Mouse (Mus musculus) midbrain, embryonic 16.5 days (tissue): Measurements from ENCODE around the gene Pde4b. TPM values are rescaled to one million over a fixed set of nuclear protein-coding genes. Genes with fewer than 3 reads are reported as not detected.

ENCODE experiments used
- ATAC-seq: fragments of 200-750 bp; cut with Nextera tagmentation; 2 replicates; pipeline ENCODE4 v1.8.0; 2017; ENCODE audit warnings: moderate TSS enrichment
- H3K27ac ChIP-seq: fragments of 300-500 bp; sonication (generic); 2 replicates; pipeline ENCODE4 v1.5.1; 2014; ENCODE audit warnings: mild to moderate bottlenecking, low read length, mixed read lengths
- H3K27me3 ChIP-seq: fragments of 300-500 bp; sonication (generic); 2 replicates; pipeline ENCODE4 v1.6.1; 2014; ENCODE audit warnings: low read depth, low read length, mixed read lengths; ENCODE audit not compliant: control insufficient read depth, insufficient read depth
- H3K36me3 ChIP-seq: fragments of 300-500 bp; sonication (generic); 2 replicates; pipeline ENCODE4 v1.6.1; 2014; ENCODE audit warnings: mild to moderate bottlenecking, low read length, moderate library complexity, mixed read lengths; ENCODE audit not compliant: control insufficient read depth, insufficient read depth
- H3K4me1 ChIP-seq: fragments of 300-500 bp; sonication (generic); 2 replicates; pipeline ENCODE4 v1.6.1; 2014; ENCODE audit warnings: mild to moderate bottlenecking, low read length, mixed read lengths; ENCODE audit not compliant: control insufficient read depth, insufficient read depth
- H3K4me2 ChIP-seq: fragments of 300-500 bp; sonication (generic); 2 replicates; pipeline ENCODE4 v1.6.1; 2014; ENCODE audit warnings: mild to moderate bottlenecking, low read length, mixed read lengths
- H3K4me3 ChIP-seq: fragments of 300-500 bp; sonication (generic); 2 replicates; pipeline ENCODE4 v1.5.1; 2014; ENCODE audit warnings: low read depth, mild to moderate bottlenecking, low read length, moderate library complexity, mixed read lengths
- H3K9ac ChIP-seq: fragments of 300-500 bp; sonication (generic); 2 replicates; pipeline ENCODE4 v1.6.1; 2014; ENCODE audit warnings: low read depth, low read length, mixed read lengths
- H3K9me3 ChIP-seq: fragments of 300-500 bp; sonication (generic); replicated peaks from 2 replicates; pipeline ENCODE4 v1.6.1; 2014; ENCODE audit warnings: mild to moderate bottlenecking, low read length, mixed read lengths; ENCODE audit not compliant: control insufficient read depth, poor library complexity, severe bottlenecking
- WGBS: fragments of 180-500 bp; shearing (Covaris S2); extraction: QIAGEN DNeasy Blood & Tissue Kit; methylation state at CpG from one replicate; pipeline ENCODE4 v1.1.7; 2014; 5-methylcytosine and 5-hydroxymethylcytosine counted together
- polyA plus RNA-seq: library from polyadenylated mRNA; unstranded; fragments of >200 nt; fragmentation: Nextera tagmentation; extraction: Ambion mirVana; gene quantifications from 2 replicates; pipeline ENCODE4 v1.2.1, GENCODE M21; 2015

Pde4b gene
- polyA plus RNA-seq, 1 experiment from 2014 or later = 64.5 TPM

DNA sequence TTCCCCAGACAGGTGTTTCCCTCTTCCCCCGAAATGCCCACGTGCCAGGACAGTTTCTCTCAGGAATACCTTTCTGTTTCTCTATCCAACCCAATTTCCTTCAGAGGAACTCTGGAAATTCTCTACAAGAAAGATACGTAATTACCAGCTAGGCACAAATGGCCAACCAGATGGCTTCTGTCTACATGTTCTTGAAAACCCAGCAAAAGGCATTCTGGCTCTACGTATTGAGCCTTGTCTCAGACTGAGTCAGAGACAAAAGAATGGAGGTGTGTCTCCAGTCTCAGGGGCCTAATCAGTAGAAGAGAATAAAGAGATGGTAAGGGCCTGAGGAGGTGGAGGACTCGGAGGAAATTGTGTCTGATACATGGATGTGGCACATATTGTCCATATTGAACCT, 356.2 kb downstream of the Pde4b start:
- ATAC-seq = no peak
- Histone ChIP-seq H3K9me3 (no peaks in the 10 kb centered on the region), H3K9ac (no peak overlapping the region), H3K4me3 (no peak overlapping the region), H3K36me3 (no peaks in the 10 kb centered on the region), H3K27ac (no peak overlapping the region), H3K27me3 (no peaks in the 10 kb centered on the region), H3K4me1 (peaks cover 7% of the 10 kb centered on the region; the same call in 1 of the 2 replicates), H3K4me2 (no peak overlapping the region)
- 74% methylated on average over 5 of the region's 5 CpGs for WGBS

DNA sequence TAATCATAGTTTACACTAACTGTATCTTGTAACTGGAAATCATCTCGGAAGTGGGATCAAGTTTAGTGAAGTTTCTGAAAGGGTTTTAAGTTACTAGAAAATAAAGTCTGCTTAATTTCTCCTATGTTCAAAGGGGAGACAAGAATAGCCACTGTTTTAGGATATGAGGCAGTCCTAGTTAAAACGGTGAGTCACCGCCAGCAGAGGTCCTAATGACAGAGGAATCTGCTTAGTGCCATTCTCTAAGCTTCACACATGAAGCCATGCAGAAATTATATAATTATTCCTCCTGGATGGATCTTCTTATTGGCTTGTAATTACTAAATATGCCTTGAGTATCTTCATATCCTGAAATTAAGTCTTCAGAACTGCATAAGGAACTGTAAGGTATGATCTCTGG, 357.2 kb downstream of the Pde4b start:
- no peak for ATAC-seq
- no peak overlapping the region for H3K4me2 ChIP-seq
- 53% methylated on average over 3 of the region's 3 CpGs for WGBS
- no peaks in the 10 kb centered on the region for H3K9me3 ChIP-seq
- peaks cover 5% of the 10 kb centered on the region; the same call in 1 of the 2 replicates for H3K4me1 ChIP-seq
- H3K4me3 ChIP-seq = no peak overlapping the region
- no peak overlapping the region for H3K9ac ChIP-seq
- H3K27me3 ChIP-seq = no peaks in the 10 kb centered on the region
- no peak overlapping the region for H3K27ac ChIP-seq
- no peaks in the 10 kb centered on the region for H3K36me3 ChIP-seq

DNA sequence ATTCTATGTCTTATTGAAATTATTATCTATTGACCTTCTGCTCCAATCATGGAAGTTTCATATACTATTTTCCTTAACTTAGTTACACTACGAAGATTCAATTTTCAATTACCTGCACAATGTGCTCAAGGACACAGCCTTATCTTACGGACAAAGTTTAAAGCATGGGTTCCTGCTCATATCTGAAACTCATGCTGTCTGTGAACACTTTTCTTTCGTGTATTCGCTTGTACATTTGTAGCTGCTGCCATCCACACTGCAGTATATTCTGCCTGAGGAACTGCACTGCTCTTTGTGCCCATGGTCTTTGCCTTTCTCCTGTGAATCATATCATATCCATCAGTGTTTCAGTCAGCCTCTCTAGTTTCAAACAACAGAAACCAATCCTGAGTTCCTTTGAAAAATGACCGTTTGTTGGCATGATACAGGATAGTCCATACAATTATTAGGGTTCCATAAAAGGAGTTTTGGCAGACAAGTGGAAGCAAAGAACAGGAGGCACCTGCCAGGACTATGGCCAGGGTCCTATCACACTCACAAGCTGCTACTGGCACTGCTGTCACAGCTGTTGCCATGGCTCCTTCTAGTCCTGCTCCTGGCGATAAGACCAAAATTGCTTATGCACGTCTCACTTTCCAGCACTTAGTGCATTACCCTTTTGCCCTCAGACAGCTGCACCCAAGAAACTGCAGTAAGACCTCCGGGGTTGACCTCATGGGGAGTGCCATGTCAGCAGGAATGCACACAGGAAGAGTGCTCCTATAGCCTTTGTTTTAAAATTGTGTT, 359.0 kb downstream of the Pde4b start:
- Histone ChIP-seq H3K4me1 (no peaks in the 10 kb centered on the region), H3K9ac (no peak overlapping the region), H3K4me2 (no peak overlapping the region), H3K27ac (no peak overlapping the region), H3K9me3 (no peaks in the 10 kb centered on the region), H3K4me3 (no peak overlapping the region), H3K27me3 (no peaks in the 10 kb centered on the region), H3K36me3 (no peaks in the 10 kb centered on the region)
- 78% methylated on average over 8 of the region's 8 CpGs for WGBS
- ATAC-seq = no peak

DNA sequence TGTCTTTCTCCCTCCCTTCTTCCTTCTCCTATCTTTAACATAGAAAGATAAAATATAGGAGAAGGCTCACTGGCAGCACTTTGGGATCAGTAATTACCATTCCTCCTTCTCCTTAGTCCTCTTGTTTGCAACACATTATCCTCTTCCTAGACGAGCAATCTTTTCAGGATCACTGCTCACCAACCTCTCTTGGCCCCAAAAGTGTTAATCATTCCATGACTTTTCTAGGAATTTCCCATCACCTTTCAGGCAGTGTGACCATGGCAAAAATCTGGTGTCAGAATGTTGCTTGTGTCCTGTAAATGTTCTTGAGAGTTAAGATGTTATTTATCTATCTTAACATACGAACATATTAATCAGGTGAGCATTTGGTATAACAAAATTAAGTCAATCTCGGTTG, 369.1 kb downstream of the Pde4b start:
- H3K4me1 ChIP-seq = no peaks in the 10 kb centered on the region

DNA sequence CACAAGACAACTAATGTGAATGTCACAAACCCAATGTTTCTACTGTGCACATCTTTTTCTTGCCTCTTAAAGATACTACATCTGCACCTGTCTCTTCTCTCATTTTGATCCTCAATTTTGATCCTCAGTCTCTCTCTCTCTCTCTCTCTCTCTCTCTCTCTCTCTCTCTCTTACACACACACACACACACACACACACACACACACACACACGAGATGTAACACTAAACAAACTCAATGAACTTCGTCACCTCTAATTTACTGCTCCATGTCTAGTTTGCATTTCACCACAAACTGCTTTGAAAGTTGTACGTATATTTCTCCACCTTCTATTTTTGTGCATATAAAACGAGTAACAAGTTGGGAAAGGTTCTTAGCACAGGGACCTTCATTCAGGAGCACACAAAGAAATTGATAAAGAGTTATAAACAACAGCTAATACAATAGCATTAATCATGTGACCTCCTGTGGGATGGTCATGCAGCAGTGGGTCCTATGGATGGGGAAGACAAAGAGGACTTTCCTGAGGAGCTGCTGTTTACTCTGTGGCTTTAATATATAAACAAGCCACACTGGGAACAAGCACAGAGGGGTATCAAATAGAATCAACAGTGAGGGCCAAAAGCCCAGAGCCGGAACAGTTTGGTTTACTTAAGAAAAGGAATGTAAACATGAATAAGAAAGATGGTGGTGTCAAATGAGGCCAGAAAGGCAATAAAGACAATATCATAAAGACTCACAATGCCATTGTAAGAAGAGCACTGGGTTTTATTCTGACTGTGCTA, 372.1 kb downstream of the Pde4b start:
- H3K4me1 ChIP-seq = no peaks in the 10 kb centered on the region
- H3K9me3 ChIP-seq = no peaks in the 10 kb centered on the region
- H3K36me3 ChIP-seq = no peaks in the 10 kb centered on the region
- no peak overlapping the region for H3K9ac ChIP-seq
- no peak overlapping the region for H3K4me3 ChIP-seq
- no peak overlapping the region for H3K4me2 ChIP-seq
- H3K27ac ChIP-seq = no peak overlapping the region
- no peaks in the 10 kb centered on the region for H3K27me3 ChIP-seq
- WGBS = 70% methylated on average over 5 of the region's 5 CpGs
- no peak for ATAC-seq

More for the DNA sequence above, 369.1 kb downstream of the Pde4b start:
- Histone ChIP-seq H3K27ac (no peak overlapping the region), H3K27me3 (no peaks in the 10 kb centered on the region), H3K4me3 (no peak overlapping the region), H3K9ac (no peak overlapping the region), H3K4me2 (no peak overlapping the region), H3K9me3 (no peaks in the 10 kb centered on the region), H3K36me3 (no peaks in the 10 kb centered on the region)
- 68% methylated on average over 3 of the region's 3 CpGs for WGBS
- ATAC-seq = no peak

DNA sequence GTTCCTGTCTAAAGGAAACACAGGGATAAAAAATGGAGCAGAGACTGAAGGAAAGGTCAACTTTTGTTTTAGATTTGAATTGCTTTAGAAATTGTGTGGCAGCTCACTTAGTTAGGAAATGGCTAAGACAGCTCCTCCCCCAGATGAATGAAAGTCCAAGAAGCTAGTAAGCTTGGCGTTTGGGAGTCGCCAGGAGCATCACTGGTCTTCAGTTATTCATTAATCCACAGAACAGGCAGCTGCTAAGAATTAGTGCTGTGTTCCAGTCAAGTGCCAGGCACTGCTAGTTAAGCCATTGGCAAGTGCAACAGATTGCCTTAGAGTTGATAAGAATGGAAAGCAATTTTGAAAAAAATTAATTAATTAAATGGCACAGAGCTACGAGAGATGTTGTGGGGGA, 390.8 kb downstream of the Pde4b start:
- H3K9ac ChIP-seq = no peak overlapping the region
- H3K4me2 ChIP-seq = no peak overlapping the region
- no peaks in the 10 kb centered on the region for H3K4me1 ChIP-seq
- H3K36me3 ChIP-seq = no peaks in the 10 kb centered on the region
- no peaks in the 10 kb centered on the region for H3K9me3 ChIP-seq
- H3K4me3 ChIP-seq = no peak overlapping the region
- H3K27me3 ChIP-seq = no peaks in the 10 kb centered on the region
- ATAC-seq = no peak
- H3K27ac ChIP-seq = no peak overlapping the region
- WGBS = 54% methylated on average over 3 of the region's 3 CpGs

DNA sequence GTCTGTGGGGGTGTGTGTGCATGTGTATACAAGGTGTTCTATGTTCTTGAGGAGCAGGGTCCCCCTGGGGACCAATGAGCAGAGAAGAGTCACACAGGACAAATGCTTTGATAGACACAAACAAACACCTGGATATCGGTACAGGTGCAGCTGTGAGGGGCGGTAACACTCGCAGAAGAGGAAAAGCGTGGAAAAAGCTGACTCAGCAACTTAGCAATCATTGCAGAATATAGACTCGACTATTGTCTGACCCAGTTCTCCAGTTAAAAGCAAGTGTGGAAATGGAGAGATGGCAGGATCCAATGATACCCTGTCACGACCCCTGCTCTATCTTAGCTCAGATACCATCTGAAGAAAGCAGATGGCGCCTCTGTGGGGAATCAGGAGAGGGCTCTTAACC, 391.5 kb downstream of the Pde4b start:
- ATAC-seq = no peak
- Histone ChIP-seq H3K4me3 (no peak overlapping the region), H3K36me3 (no peaks in the 10 kb centered on the region), H3K9ac (no peak overlapping the region), H3K4me2 (no peak overlapping the region), H3K4me1 (no peaks in the 10 kb centered on the region), H3K27ac (no peak overlapping the region), H3K27me3 (no peaks in the 10 kb centered on the region), H3K9me3 (no peaks in the 10 kb centered on the region)
- 87% methylated on average over 7 of the region's 7 CpGs for WGBS

DNA sequence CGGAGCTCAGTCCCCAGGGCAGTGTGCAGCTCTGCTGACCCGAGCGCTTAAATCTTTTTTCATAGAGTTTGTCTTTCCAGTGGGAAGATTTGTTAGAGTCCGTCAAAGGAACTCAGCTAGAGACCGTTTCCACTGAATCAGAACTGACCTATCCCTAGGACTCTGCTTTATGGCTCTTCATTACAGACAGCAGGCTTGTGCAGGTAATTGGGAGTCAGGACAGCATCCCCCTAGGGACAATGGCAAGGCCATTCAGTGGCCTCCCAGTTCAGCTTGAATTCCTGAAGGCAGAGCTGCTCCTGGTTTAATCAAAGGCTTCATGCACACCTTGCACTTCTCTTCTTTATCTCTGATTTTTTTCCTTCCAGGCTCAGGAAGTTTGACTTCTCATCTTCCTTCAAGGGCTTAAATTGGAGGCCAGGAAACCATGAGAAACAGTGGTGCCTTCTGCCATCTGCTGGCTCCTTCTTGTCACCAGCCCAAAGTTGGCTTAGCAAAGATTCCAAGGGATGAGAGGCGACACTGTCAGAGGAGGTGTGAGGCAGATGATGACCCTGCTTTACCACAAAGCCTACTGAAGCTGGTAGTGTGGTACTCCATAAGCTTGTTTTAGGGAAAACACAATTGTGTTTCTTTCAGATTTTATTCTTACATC, 393.6 kb downstream of the Pde4b start:
- ATAC-seq = peak; percentile 72
- no peaks in the 10 kb centered on the region for H3K36me3 ChIP-seq
- H3K27ac ChIP-seq = no peak overlapping the region
- H3K9ac ChIP-seq = no peak overlapping the region
- no peaks in the 10 kb centered on the region for H3K4me1 ChIP-seq
- H3K4me2 ChIP-seq = no peak overlapping the region
- H3K9me3 ChIP-seq = no peaks in the 10 kb centered on the region
- 42% methylated on average over 6 of the region's 6 CpGs for WGBS
- H3K27me3 ChIP-seq = no peaks in the 10 kb centered on the region
- no peak overlapping the region for H3K4me3 ChIP-seq
